Mouse (Mus musculus) midbrain, embryonic 12.5 days (tissue): ENCODE results near the gene Tom1l2. TPM values are rescaled to one million over a fixed set of nuclear protein-coding genes. Genes with fewer than 3 reads are reported as not detected.

Source experiments
- ATAC-seq: fragments of 200-750 bp; cut with Nextera tagmentation; 2 replicates; pipeline ENCODE4 v1.8.0; 2017; ENCODE audit warnings: low read depth, moderate TSS enrichment, moderate library complexity; ENCODE audit not compliant: low FRiP score
- H3K27ac ChIP-seq: fragments of 300-500 bp; sonication (generic); replicated peaks from 2 replicates; pipeline ENCODE4 v1.5.1; 2016; ENCODE audit warnings: mild to moderate bottlenecking
- H3K27me3 ChIP-seq: fragments of 300-500 bp; sonication (generic); 2 replicates; pipeline ENCODE4 v1.6.1; 2016; ENCODE audit warnings: mild to moderate bottlenecking
- H3K36me3 ChIP-seq: fragments of 300-500 bp; sonication (generic); 2 replicates; pipeline ENCODE4 v1.6.1; 2016
- H3K4me1 ChIP-seq: fragments of 300-500 bp; sonication (generic); 2 replicates; pipeline ENCODE4 v1.6.1; 2016
- H3K4me2 ChIP-seq: fragments of 300-500 bp; sonication (generic); replicated peaks from 2 replicates; pipeline ENCODE4 v1.6.1; 2016; ENCODE audit warnings: mild to moderate bottlenecking, moderate library complexity
- H3K4me3 ChIP-seq: fragments of 300-500 bp; sonication (generic); 2 replicates; pipeline ENCODE4 v1.5.1; 2016; ENCODE audit warnings: mild to moderate bottlenecking
- H3K9ac ChIP-seq: fragments of 300-500 bp; sonication (generic); replicated peaks from 2 replicates; pipeline ENCODE4 v1.6.1; 2016; ENCODE audit warnings: mild to moderate bottlenecking, moderate library complexity
- H3K9me3 ChIP-seq: fragments of 300-500 bp; sonication (generic); 2 replicates; pipeline ENCODE4 v1.6.1; 2016; ENCODE audit warnings: mild to moderate bottlenecking
- WGBS: fragments of 180-500 bp; shearing (Covaris S2); methylation state at CpG from one replicate; pipeline ENCODE4 v1.1.7; 2016; 5-methylcytosine and 5-hydroxymethylcytosine counted together
- polyA plus RNA-seq: library from polyadenylated mRNA; unstranded; fragments of >200 nt; fragmentation: Nextera tagmentation; extraction: Ambion mirVana; gene quantifications from 2 replicates; pipeline ENCODE4 v1.2.1, GENCODE M21; 2016

Tom1l2 gene
- polyA plus RNA-seq, 1 experiment from 2014 or later = 33.3 TPM

DNA sequence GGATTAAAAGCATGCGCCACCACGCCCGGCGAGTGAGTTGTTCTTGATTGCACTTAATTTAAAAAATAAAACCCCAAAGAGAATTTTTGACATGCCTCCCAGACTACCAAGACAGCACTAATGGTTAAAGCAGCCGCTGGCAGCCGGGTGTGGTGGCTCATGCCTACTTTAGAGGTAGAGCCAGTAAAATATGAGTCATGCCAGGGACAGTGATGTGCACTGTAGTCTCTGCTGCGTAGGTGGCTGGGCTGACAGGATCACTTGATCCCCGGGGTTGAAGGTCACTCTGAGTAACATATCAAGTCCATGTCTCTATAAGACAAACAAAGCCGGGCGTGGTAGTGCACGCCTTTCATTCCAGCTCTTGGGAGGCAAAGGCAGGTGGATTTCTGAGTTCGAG lies 13.3 kb downstream of the Tom1l2 start:
- 95% methylated on average over 12 of the region's 12 CpGs for WGBS
- H3K4me2 ChIP-seq = no peak overlapping the region
- no peaks in the 10 kb centered on the region for H3K36me3 ChIP-seq
- ATAC-seq = no peak
- H3K4me3 ChIP-seq = no peak overlapping the region
- no peaks in the 10 kb centered on the region; the same call in 1 of the 2 replicates for H3K4me1 ChIP-seq
- H3K9me3 ChIP-seq = no peaks in the 10 kb centered on the region
- H3K27ac ChIP-seq = no peak overlapping the region
- no peak overlapping the region for H3K9ac ChIP-seq
- no peaks in the 10 kb centered on the region for H3K27me3 ChIP-seq

DNA sequence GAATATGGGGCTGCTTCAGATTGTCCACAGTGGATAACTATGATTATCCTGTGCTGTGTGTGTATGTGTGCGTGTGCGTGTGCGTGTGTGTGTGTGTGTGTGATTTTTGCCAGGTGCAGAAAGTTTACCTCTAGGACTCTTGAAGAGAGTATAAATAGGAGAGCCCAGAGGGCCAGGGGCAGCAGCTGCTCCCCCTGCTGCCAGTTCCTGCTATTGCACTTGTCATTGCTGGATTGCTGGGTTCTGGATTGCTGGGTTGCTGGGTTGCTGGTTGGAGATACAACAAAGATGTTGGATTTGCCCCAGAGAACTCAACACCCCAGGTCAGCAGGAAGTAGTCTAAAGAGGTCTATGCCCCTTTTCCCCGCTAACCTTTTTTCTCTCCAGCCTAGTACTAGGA lies 14.4 kb downstream of the Tom1l2 start:
- Histone ChIP-seq H3K9me3 (no peaks in the 10 kb centered on the region), H3K36me3 (no peaks in the 10 kb centered on the region), H3K9ac (no peak overlapping the region), H3K27me3 (no peaks in the 10 kb centered on the region), H3K4me3 (no peak overlapping the region), H3K4me2 (no peak overlapping the region), H3K4me1 (no peaks in the 10 kb centered on the region; the same call in 1 of the 2 replicates), H3K27ac (no peak overlapping the region)
- 67% methylated on average over 4 of the region's 4 CpGs for WGBS
- ATAC-seq = no peak

DNA sequence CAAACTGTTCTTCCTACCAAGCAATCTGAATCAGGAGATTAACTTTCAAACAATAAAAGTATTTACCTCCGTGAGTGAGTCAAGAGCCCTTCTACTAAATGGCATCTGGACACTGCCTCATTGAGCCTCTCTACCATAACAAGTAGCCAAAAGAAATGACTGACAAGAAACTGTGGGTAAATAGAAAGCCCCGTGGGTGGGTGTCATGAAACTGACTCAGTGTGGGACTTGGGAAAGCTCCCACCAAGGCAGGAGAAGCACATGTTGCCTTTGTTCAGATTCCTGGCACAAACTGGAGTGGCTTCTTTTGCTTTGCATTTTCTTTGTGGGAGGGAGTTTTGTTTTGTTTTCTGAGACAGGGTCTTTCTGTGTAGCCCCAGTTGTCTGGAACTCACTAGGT lies 16.9 kb downstream of the Tom1l2 start:
- H3K36me3 ChIP-seq = no peaks in the 10 kb centered on the region
- WGBS = 52% methylated on average over 2 of the region's 2 CpGs
- no peaks in the 10 kb centered on the region for H3K27me3 ChIP-seq
- no peaks in the 10 kb centered on the region; the same call in 1 of the 2 replicates for H3K4me1 ChIP-seq
- no peak for ATAC-seq
- H3K27ac ChIP-seq = no peak overlapping the region
- no peaks in the 10 kb centered on the region for H3K9me3 ChIP-seq
- no peak overlapping the region for H3K9ac ChIP-seq
- no peak overlapping the region for H3K4me2 ChIP-seq
- H3K4me3 ChIP-seq = no peak overlapping the region

DNA sequence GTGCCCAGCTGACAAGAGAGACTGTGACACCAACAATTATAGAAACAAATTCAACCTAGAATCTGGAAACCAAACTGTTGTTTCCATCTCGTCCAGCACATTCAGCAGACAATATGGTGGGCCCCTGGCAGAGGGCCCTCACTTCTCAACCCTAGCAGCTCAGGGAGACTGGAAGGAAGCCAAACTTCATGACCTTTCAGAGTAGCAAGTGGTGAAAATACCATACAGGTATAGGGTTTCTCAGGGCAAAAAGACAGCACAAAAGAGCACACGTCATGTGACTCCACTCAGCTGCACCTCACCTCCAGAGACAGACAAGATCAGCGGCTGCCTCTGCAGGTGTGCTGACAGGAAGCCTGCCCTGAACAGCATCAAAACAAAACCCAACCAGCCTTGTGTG lies 18.6 kb downstream of the Tom1l2 start:
- Histone ChIP-seq H3K9ac (no peak overlapping the region), H3K27me3 (no peaks in the 10 kb centered on the region), H3K36me3 (no peaks in the 10 kb centered on the region), H3K27ac (no peak overlapping the region), H3K4me3 (no peak overlapping the region), H3K9me3 (no peaks in the 10 kb centered on the region), H3K4me2 (no peak overlapping the region), H3K4me1 (no peaks in the 10 kb centered on the region; the same call in 1 of the 2 replicates)
- no peak for ATAC-seq
- 75% methylated on average over 3 of the region's 3 CpGs for WGBS

DNA sequence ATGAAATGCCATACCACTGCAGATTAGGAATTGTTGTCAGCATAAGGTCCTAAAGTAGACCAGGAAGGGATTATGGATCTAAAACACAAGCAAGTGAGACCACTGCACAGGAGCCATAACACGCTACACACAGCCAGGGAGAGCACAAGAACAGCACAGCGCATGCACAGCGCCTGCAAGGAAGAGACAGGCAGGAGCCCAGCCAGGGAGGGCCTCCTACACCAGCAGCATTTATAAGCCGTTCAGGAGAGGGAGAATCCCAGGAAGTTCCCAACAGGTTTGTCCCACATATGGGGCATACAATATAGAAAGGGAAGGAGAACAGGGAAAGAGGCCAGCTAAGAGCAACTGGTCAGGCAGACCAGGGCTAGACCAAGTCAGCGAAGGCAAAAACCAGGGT lies 19.2 kb downstream of the Tom1l2 start:
- 85% methylated on average over 5 of the region's 5 CpGs for whole genome bisulfite sequencing
- H3K36me3 ChIP-seq = no peaks in the 10 kb centered on the region
- H3K9me3 ChIP-seq = no peaks in the 10 kb centered on the region
- H3K4me3 ChIP-seq = no peak overlapping the region
- no peaks in the 10 kb centered on the region; the same call in 1 of the 2 replicates for H3K4me1 ChIP-seq
- H3K9ac ChIP-seq = no peak overlapping the region
- ATAC-seq = no peak
- H3K27me3 ChIP-seq = no peaks in the 10 kb centered on the region
- H3K4me2 ChIP-seq = no peak overlapping the region
- H3K27ac ChIP-seq = no peak overlapping the region

DNA sequence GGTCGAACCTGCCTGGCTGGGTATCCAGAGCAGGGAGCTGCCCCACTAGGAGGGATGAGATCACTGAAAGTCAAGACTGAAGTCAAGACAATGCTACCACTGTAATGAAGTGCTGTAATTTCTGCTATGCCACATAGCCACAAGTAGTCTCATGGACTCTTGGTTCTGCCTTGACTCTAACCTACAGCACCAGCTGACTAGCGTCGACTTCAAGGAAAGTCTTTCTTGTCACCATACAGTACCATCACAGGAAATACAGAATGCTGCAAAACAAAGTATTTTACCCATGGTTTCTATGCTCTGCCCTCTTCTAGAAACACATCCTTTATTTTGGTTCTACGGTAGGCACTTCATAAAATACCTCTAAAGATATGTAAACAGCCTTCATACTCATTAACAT lies 22.2 kb downstream of the Tom1l2 start:
- H3K27me3 ChIP-seq = no peaks in the 10 kb centered on the region
- no peak overlapping the region for H3K4me2 ChIP-seq
- H3K4me1 ChIP-seq = no peaks in the 10 kb centered on the region
- no peak overlapping the region for H3K27ac ChIP-seq
- ATAC-seq = no peak
- WGBS = 90% methylated on average over 4 of the region's 4 CpGs
- H3K36me3 ChIP-seq = no peaks in the 10 kb centered on the region
- H3K9ac ChIP-seq = no peak overlapping the region
- no peaks in the 10 kb centered on the region for H3K9me3 ChIP-seq
- no peak overlapping the region for H3K4me3 ChIP-seq

DNA sequence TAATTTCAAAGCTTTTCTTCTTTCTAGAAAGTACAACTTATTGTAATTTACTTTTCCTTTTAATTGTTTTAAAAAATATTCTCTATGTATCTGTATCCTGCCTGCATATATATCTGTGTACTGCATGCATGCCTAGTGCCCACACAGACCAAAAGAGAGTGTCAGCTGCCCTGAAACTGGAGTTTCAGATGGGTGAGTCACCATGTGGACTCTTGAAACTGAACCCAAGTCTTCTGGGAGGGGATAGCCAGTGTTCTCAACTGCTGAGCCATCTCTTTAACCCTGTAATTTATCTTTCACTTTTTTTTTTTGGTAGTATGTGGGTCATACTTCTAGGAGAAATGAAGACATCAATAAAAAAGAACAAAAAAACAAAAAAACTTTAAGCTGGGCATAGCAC lies 29.0 kb downstream of the Tom1l2 start:
- H3K4me3 ChIP-seq = no peak overlapping the region
- no peak overlapping the region for H3K9ac ChIP-seq
- no peak overlapping the region for H3K27ac ChIP-seq
- H3K27me3 ChIP-seq = no peaks in the 10 kb centered on the region
- no peaks in the 10 kb centered on the region for H3K36me3 ChIP-seq
- no peaks in the 10 kb centered on the region for H3K9me3 ChIP-seq
- no peak for ATAC-seq
- peaks cover 17% of the 10 kb centered on the region; the same call in 1 of the 2 replicates for H3K4me1 ChIP-seq
- no peak overlapping the region for H3K4me2 ChIP-seq

- WGBS = 76% methylated on average over 2 of the region's 2 CpGs
- Histone ChIP-seq H3K9me3 (no peaks in the 10 kb centered on the region), H3K9ac (no peak overlapping the region), H3K4me1 (peaks cover 26% of the 10 kb centered on the region; the same call in 1 of the 2 replicates), H3K27ac (no peak overlapping the region), H3K4me2 (no peak overlapping the region), H3K36me3 (no peaks in the 10 kb centered on the region), H3K27me3 (no peaks in the 10 kb centered on the region), H3K4me3 (no peak overlapping the region)
- ATAC-seq = no peak
Measured at GRCm38 (mm10) chr11:60321438-60321837, 31.3 kb downstream of the Tom1l2 start.

DNA sequence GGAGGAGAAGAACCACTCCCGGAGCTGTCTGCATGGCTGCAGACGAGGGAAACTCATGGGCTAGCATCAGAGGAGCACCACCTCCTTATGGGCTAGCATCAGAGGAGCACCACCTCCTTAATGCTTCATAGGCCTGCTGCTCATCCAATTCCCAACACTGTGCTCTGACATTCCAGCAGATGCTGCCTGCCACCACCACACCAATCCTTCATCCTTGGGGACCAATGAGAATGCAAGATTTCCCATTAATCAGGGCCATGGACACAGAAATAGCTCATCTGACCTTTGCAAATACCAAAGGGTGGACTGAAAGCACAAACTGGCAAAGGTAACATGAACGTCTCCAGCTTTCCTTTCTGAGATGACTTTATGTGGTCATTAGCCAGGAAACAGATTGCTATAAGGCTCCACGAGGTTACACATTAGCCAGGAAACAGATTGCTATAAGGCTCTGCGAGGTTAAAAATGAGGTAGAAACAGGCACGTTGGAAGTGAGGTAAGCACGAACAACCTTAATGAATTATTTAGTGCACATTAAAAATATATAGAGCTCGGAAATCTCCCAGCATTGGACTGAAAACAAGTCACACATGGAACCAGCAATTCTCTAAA lies 32.2 kb downstream of the Tom1l2 start:
- WGBS = 80% methylated on average over 8 of the region's 8 CpGs
- Histone ChIP-seq H3K27ac (peak overlapping the region; percentile 21), H3K4me2 (no peak overlapping the region), H3K9ac (no peak overlapping the region), H3K9me3 (no peaks in the 10 kb centered on the region), H3K27me3 (no peaks in the 10 kb centered on the region), H3K4me1 (peaks cover 31% of the 10 kb centered on the region; the same call in 1 of the 2 replicates), H3K36me3 (no peaks in the 10 kb centered on the region), H3K4me3 (no peak overlapping the region)
- no peak for ATAC-seq

GRCm38 (mm10) chr11:60319257-60320066 lies 33.2 kb downstream of the Tom1l2 start:
- ATAC-seq = no peak
- Histone ChIP-seq H3K36me3 (no peaks in the 10 kb centered on the region), H3K4me2 (no peak overlapping the region), H3K4me3 (no peak overlapping the region), H3K9ac (no peak overlapping the region), H3K27me3 (no peaks in the 10 kb centered on the region), H3K27ac (no peak overlapping the region; the same call in 1 of the 2 replicates), H3K9me3 (no peaks in the 10 kb centered on the region), H3K4me1 (peaks cover 31% of the 10 kb centered on the region; the same call in 1 of the 2 replicates)
- WGBS = 82% methylated on average over 10 of the region's 10 CpGs

DNA sequence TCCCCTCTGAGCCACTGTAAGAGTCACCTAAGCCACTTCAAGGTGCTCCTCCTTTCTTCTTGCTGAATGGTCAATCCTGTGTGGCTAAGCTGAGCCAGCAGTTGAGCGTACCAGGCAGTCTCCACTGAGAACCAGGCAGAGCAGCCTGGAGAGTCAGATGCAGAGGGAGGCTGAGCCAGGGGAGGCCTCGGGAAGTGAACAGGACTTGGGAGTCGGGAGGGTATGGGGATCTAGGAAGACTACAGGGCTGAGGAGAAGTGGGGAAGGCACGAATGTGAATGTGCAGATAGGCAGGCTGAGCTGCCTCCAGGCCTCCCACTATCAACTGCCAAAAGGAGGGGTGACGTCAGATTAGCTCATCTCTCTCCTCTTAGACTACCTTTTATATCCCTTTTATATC lies 34.0 kb downstream of the Tom1l2 start:
- no peak for ATAC-seq
- Histone ChIP-seq H3K27ac (no peak overlapping the region), H3K4me1 (peaks cover 31% of the 10 kb centered on the region; the same call in 1 of the 2 replicates), H3K4me2 (no peak overlapping the region), H3K9ac (no peak overlapping the region), H3K36me3 (no peaks in the 10 kb centered on the region), H3K27me3 (no peaks in the 10 kb centered on the region), H3K4me3 (no peak overlapping the region), H3K9me3 (no peaks in the 10 kb centered on the region)
- 51% methylated on average over 5 of the region's 5 CpGs for WGBS

DNA sequence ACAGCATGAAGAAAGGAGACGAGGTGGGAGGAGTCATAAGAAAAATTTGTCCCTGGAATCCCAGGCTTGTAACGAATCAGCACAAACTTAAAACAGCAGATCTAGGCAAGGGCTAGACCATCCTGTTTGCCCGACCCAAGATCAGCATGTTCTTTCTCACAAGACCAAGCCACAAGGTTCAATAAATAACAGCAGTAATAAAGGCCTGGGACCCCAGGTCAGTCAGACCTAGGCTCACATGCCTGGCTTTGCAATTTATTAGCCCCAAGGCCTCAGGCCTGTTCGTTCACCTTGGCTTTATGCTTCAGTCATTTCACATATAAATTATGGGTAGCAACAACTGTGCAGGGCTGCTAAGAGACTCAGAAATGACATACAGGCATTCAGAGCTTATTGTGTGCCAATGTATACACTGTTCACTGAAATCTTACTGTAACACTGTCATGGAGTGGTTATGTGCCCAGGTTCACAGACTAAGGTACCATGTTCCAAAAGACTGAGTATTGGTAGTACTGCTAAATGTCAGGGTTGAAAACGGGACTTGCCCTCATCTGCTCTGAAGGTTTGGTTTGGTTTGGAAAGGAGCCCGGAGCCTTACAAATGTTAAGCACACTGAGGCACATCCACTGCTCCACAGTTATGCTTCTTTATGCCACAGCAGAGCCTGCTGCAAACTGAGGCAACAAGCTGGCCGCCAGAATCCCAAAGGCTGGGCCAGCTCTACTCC lies 35.2 kb downstream of the Tom1l2 start:
- no peaks in the 10 kb centered on the region for H3K9me3 ChIP-seq
- H3K27ac ChIP-seq = 0 out of 2 replicates have a peak overlapping the region, but pooled peaks have one; percentile 15
- no peak for ATAC-seq
- H3K9ac ChIP-seq = no peak overlapping the region
- no peaks in the 10 kb centered on the region for H3K27me3 ChIP-seq
- peaks cover 34% of the 10 kb centered on the region; the same call in 1 of the 2 replicates for H3K4me1 ChIP-seq
- H3K4me2 ChIP-seq = no peak overlapping the region
- H3K4me3 ChIP-seq = no peak overlapping the region
- no peaks in the 10 kb centered on the region for H3K36me3 ChIP-seq
- 80% methylated on average over 7 of the region's 7 CpGs for WGBS
